Mouse (Mus musculus) lung, adult 18-20 months (tissue): Measurements from ENCODE around the gene Alox5.

Experiments
- DNase-seq, 2 experiments: peaks; one replicate each; pipeline ENCODE4 v3.0.0; 2022; ENCODE audit warnings: mixed read lengths in 2 of 2

The Alox5 gene

DNA sequence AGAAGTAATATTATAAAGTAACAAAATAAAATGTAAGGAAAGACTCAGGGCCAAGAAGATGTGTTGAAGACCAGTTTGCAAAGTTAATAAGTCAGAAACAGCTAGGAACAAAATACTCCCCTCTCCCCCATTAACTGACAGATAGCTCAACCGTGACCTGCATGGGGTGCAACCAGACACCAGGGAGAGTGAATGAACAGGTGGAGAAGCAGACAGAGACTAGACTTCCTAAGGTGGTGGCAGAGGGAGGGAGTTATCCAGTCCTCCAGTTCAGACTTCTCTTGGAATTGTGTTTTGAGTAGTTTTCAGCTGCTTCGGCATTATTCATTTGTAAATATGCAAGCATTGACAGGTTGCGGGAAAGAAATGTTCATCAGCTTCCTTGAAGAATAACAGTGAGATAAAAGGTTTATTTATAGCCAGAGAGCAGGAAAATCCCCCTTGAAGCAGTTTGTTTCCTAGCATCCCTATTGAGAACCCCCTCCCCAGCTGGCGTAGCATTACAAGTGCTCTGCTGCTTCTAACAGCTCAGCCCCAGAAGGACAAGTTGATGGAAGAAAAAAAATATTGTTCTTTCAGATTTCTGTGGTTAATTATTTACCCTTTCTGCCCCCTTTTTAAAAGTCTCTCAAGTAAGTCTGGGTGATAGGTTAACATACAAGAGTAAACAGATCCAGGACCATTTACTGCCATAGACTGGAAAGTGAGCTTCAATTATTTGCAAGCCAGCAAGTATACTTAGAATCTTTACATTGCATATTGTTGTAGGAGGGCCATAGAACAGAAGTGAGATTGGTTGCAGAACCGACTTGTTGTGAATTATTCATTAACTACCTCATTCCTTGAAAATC is 75.6 kb downstream of the Alox5 start:
- no peak for DNase-seq

- DNase-seq = no peak
Observed at GRCm38 (mm10) chr6:116383582-116383981, 77.4 kb downstream of the Alox5 start.

GRCm38 (mm10) chr6:116381605-116382004 is 79.4 kb downstream of the Alox5 start:
- no peak for DNase-seq

DNA sequence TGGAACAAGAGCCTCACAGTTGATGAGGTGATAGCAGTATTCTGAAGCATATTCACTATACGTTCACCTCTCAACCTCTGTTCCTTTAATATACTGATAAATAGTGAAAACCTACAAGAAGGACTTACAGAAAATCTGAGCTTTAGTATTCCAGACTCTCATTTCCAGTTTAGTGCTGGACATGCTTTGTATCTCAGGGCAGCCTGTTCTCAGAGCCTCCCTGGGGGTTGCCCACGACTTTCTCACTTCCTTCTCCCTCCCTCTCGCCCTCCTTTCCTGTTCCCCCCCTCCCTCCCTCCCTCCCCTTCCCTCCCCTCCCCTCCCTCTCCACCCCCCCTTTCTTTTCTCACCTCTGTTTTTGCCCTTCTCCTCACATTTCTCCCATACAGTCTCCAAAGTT is 80.8 kb downstream of the Alox5 start:
- DNase-seq = no peak

DNA sequence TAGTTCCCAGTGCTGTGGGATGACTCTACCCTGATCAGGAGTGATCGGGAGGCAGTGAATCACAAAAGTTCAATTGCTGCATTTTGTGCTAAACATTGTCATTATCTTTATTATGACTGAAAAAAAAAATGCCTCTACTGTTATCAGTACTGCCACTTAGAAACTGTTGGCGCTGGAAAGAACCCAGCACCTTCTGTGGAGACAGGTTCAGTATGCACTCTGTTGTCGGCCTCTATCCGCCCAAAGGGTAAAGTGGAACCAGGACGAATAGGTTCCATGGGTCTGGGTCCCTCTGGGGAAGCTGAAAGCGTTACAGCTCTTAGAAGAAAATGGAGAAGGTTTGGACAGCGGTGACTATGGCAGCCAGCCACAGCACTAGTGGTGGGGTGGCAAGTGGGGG is 82.1 kb downstream of the Alox5 start:
- DNase-seq = no peak

DNA sequence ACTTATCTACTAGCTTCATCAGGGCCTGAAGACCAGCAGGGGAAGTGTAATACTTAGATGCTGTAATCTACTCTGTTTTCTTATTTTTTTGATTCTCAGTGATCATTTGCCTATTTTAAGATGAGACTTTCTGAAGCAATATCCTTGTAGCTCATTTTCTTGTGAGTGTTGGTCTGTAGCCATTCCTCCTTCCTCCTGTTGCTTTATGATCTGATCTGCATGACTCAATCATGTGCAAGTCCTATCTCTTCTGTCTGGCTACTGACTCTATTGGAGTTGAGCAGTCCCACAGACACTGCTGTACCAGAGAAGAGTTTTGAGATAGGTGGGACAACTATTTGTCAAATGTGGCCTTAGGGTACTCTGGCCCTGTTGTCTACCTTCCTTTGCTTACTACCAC is 86.4 kb downstream of the Alox5 start:
- no peak for DNase-seq

GRCm38 (mm10) chr6:116374136-116374535 is 86.8 kb downstream of the Alox5 start:
- no peak for DNase-seq

- DNase-seq = no peak
Observed at GRCm38 (mm10) chr6:116371500-116371899, 89.5 kb downstream of the Alox5 start.

DNA sequence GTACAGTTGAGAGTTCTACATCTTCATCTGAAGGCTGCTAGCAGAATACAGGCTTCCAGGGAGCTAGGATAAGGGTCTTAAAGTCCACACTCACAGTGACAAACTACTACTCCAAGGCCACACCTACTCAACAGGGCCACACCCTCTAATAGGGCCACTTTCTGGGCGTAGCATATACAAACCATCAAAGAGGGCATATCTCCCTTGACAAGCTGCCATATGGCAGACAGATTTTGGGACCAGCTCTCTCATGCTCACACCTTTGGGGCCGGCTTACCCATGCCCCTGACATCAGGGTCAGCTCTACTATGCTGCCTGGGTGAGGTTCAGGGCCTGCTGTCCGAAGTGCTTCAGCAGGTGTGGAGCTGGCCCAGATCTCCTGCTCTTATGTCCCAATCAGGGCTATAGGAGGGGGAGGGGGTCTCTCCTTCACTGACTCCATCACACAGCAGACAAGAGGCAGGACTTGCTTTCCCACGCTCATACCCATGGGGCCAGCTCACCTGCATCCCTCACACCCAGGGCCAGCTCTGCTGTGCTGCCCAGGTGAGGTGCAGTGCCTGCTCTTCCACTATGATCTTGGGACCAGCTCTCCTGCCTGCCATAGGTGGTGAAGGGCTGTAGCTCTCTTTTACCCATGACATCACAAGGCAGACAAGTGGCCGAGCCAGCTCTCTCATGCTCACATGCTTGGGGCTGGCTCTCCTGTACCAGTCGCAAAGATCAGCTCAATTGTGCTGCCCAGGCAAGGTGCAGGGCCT is 90.6 kb downstream of the Alox5 start:
- DNase-seq = no peak

DNA sequence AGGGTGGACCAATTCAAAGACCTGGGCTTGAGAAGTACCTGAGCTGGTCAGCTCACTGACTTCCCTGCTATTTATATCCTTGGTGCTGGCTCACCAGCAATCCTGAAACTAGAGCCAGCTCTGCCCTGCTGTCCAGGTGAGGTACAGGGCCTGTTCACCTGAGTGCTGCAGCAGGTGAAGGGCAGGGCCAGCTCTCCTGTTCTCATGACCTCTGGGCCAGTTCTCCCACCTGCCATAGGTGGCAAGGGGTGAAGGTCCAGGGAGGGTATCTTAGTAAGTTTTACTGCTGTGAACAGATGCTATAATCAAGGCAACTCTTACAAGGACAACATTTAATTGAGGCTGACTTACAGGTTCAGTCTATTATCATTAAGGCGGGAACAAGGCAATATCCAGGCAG is 91.2 kb downstream of the Alox5 start:
- no peak for DNase-seq

DNA sequence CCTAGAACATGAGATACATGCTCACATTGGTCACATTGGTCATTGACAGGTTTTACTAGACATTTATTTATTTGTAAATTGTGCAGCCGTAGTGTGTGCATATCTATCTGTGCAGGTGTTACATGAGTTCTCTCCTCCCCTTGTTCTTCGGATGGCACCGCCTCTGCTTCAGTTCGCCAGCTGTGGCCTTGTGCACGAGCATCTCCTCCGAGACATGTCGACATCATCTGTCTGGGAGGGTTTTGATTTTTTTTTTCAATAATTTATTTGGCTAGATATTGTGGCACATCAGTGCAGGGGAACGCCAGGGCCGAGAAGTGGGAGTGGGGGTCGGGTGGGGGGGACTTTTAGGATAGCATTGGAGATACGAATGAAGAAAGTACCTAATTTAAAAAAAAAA is 93.0 kb downstream of the Alox5 start:
- no peak for DNase-seq

DNA sequence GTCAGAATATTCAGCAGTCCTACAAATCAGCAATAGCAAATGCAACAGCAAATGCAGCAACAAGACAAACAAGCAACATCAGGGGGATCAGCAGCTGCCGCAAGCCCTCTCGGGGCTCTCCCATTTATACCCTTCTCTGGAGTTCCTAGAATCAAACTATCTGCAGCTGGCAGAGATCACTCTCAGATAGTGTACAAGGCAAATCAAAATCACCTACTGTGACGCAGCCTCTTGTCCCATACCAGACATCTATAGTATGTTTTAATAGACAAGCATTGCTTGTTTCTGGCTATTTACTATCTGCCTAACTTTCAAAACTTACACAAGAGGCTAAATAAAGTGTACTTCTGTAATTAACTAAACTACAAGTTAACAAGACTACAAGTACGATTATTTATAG is 99.0 kb downstream of the Alox5 start:
- no peak for DNase-seq

- DNase-seq = no peak
Observed at GRCm38 (mm10) chr6:116361463-116361862, 99.5 kb downstream of the Alox5 start.
